15 mouse cellular contexts compared by ENCODE assay signal in genomic region chr10:16990227-16990626, GRCm38 (mm10).
A peak's percentile ranks its signal among the peaks of the same experiment; 100 is the strongest.
DNase-seq lines count a peak whose midpoint lies in the region; ATAC-seq and TF ChIP-seq lines count a peak whose summit lies in the region.
"Had no signal": no experiment of that assay in that cellular context is flagged by ENCODE, and none has a peak within 500 bp of the region (broad histone marks: within the 10 kb centered on the region; RNA-seq: fewer than 3 reads in every experiment).

No protein-coding gene starts in this region.

- H3K9me3 ChIP-seq in heart, postnatal 0 days (replicated peaks; ENCODE audit: control insufficient read depth, low read length) = no peaks in the 10 kb centered on the region
- H3K9me3 ChIP-seq: forebrain, embryonic 15.5 days; G1E; limb, embryonic 10.5 days; neural tube, embryonic 13.5 days had no signal

- no peak for TF ChIP-seq POLR2A in kidney, adult 2 months (IDR thresholded peaks at IDR 0.05; ENCODE audit: low read depth, low read length)

- no peak for TF ChIP-seq CTCF in kidney, adult 2 months (conservative IDR thresholded peaks at IDR 0.05; ENCODE audit: insufficient read depth, insufficient read length, low read depth, low read length)
- no peak for TF ChIP-seq CTCF in heart, postnatal 0 days (IDR thresholded peaks at IDR 0.05; ENCODE audit: low read depth)

- no peak overlapping the region for H3K4me2 ChIP-seq in heart, postnatal 0 days (ENCODE audit: low read depth, low read length)
- H3K4me2 ChIP-seq: forebrain, embryonic 15.5 days; midbrain, embryonic 11.5 days; neural tube, embryonic 13.5 days had no signal

- no peak overlapping the region for H3K4me3 ChIP-seq in kidney, adult 2 months (ENCODE audit: insufficient read depth, low read depth, low read length)
- H3K4me3 ChIP-seq in heart, postnatal 0 days (ENCODE audit: low read depth, low read length) = no peak overlapping the region
- H3K4me3 ChIP-seq: forebrain, embryonic 15.5 days; limb, embryonic 10.5 days; neural tube, embryonic 13.5 days had no signal

- H3K27ac ChIP-seq in kidney, adult 2 months (ENCODE audit: insufficient read depth, low read depth, low read length) = no peak overlapping the region
- peak overlapping the region; percentile 57 for H3K27ac ChIP-seq in heart, postnatal 0 days (ENCODE audit: low read depth)
- H3K27ac ChIP-seq: forebrain, embryonic 15.5 days; limb, embryonic 10.5 days; neural tube, embryonic 13.5 days had no signal

- DNase-seq in kidney, adult 2 months = peak; percentile 6
- no peak for DNase-seq in kidney, postnatal 14 days
- DNase-seq in adipocyte (ENCODE audit: low spot score) = peak; percentile 41
- peak; percentile 63 for DNase-seq in cerebellum, adult 11 months
- DNase-seq in heart, postnatal 0 days (ENCODE audit: low spot score) = peak; percentile 41
- DNase-seq in urinary bladder, adult 2 months (ENCODE audit: low spot score) = no peak
- no peak for DNase-seq in lung, postnatal 4 days
- DNase-seq: liver, postnatal 0 days; thymus, postnatal 25 days had no signal

- peak; percentile 72 for ATAC-seq in heart, postnatal 0 days (ENCODE audit: insufficient read depth, low read depth)
- ATAC-seq: forebrain, embryonic 15.5 days; intestine, embryonic 16.5 days; liver, postnatal 0 days had no signal

- H3K9ac ChIP-seq in heart, postnatal 0 days (replicated peaks; ENCODE audit: low read depth, low read length) = no peak overlapping the region
- H3K9ac ChIP-seq: forebrain, embryonic 15.5 days; liver, postnatal 0 days; neural tube, embryonic 13.5 days had no signal

- H3K27me3 ChIP-seq in kidney, adult 2 months (replicated peaks; ENCODE audit: control insufficient read depth, insufficient read depth, low read length) = no peaks in the 10 kb centered on the region
- no peaks in the 10 kb centered on the region for H3K27me3 ChIP-seq in heart, postnatal 0 days (ENCODE audit: control insufficient read depth, insufficient read depth, low read length)
- H3K27me3 ChIP-seq: forebrain, embryonic 15.5 days; neural tube, embryonic 13.5 days had no signal

- H3K4me1 ChIP-seq in kidney, adult 2 months (ENCODE audit: control insufficient read depth, insufficient read depth, low read length) = peaks cover 6% of the 10 kb centered on the region; the same call in 1 of the 2 replicates
- peaks cover 5% of the 10 kb centered on the region; the same call in 1 of the 2 replicates for H3K4me1 ChIP-seq in heart, postnatal 0 days (ENCODE audit: control insufficient read depth, insufficient read depth)
- H3K4me1 ChIP-seq: neural tube, embryonic 13.5 days had no signal

- TF ChIP-seq EP300 in heart, postnatal 0 days (IDR thresholded peaks at IDR 0.05; ENCODE audit: low read depth) = no peak

- no peaks in the 10 kb centered on the region for H3K36me3 ChIP-seq in kidney, adult 2 months (ENCODE audit: control insufficient read depth, insufficient read depth, low read length)
- no peaks in the 10 kb centered on the region for H3K36me3 ChIP-seq in heart, postnatal 0 days (replicated peaks; ENCODE audit: control insufficient read depth, insufficient read depth, low read length)
- H3K36me3 ChIP-seq: forebrain, embryonic 15.5 days; G1E; limb, embryonic 10.5 days; neural tube, embryonic 13.5 days had no signal

- WGBS in kidney, adult 2 months = 46% methylated on average over 1 of the region's 1 CpGs
- 47% methylated on average over 1 of the region's 1 CpGs for WGBS in heart, postnatal 0 days

Comparison
In these comparisons a context has a peak if more than half of its experiments do, and no peak if none do; other contexts are left out.
1. DNase-seq: peak in kidney, adult 2 months (single experiment), adipocyte (single experiment), cerebellum, adult 11 months (single experiment) and heart, postnatal 0 days (single experiment); none in kidney, postnatal 14 days (single experiment), urinary bladder, adult 2 months (single experiment) and lung, postnatal 4 days (0 of 2).